Mouse (Mus musculus) ES-Bruce4 (cell line): ENCODE results near the gene Cgnl1. TPM values are rescaled to one million over a fixed set of nuclear protein-coding genes. Genes with fewer than 3 reads are reported as not detected.

Source experiments
- H3K27ac ChIP-seq: 2 replicates; pipeline ENCODE4 v1.5.1; 2012; ENCODE audit warnings: low read length, inconsistent platforms; ENCODE audit not compliant: insufficient read depth
- H3K27me3 ChIP-seq: 2 replicates; pipeline ENCODE4 v1.6.1; 2012; ENCODE audit warnings: mild to moderate bottlenecking, low read length, inconsistent platforms; ENCODE audit not compliant: control insufficient read depth, poor library complexity, insufficient read depth, severe bottlenecking
- H3K36me3 ChIP-seq: 2 replicates; pipeline ENCODE4 v1.6.1; 2012; ENCODE audit warnings: inconsistent platforms, mild to moderate bottlenecking, low read length, moderate library complexity; ENCODE audit not compliant: control insufficient read depth, poor library complexity, insufficient read depth, severe bottlenecking
- H3K4me1 ChIP-seq: one replicate; pipeline ENCODE4 v1.8.1; 2011; ENCODE audit warnings: low read length; ENCODE audit not compliant: control insufficient read depth, insufficient read depth
- H3K4me3 ChIP-seq: 2 replicates; pipeline ENCODE4 v1.5.1; 2011; ENCODE audit warnings: low read depth, mild to moderate bottlenecking, low read length
- H3K9ac ChIP-seq: 2 replicates; pipeline ENCODE4 v1.6.1; 2012; ENCODE audit warnings: low read depth, mild to moderate bottlenecking, inconsistent platforms; ENCODE audit not compliant: poor library complexity, severe bottlenecking
- H3K9me3 ChIP-seq: replicated peaks from 2 replicates; pipeline ENCODE4 v1.6.1; 2012; ENCODE audit warnings: mild to moderate bottlenecking, low read length, inconsistent platforms; ENCODE audit not compliant: control insufficient read depth, poor library complexity, insufficient read depth, severe bottlenecking
- CTCF ChIP-seq: IDR thresholded peaks from one replicate; pipeline ENCODE4 v1.8.1; 2011; ENCODE audit warnings: low read depth, low read length
- EP300 ChIP-seq: IDR thresholded peaks from 2 replicates; pipeline ENCODE4 v1.6.1; 2011; ENCODE audit warnings: low read depth, low read length; ENCODE audit not compliant: insufficient read depth
- POLR2A ChIP-seq: IDR thresholded peaks from one replicate; pipeline ENCODE4 v1.8.1; 2011; ENCODE audit warnings: low read length; ENCODE audit not compliant: insufficient read depth
- polyA plus RNA-seq: library from polyadenylated mRNA; stranded (reverse); fragments of >200 nt; gene quantifications from 2 replicates; pipeline ENCODE4 v1.2.4, GENCODE M21; 2011; ENCODE audit warnings: low read depth; ENCODE audit not compliant: missing spikeins, insufficient read depth, insufficient read length

Gene Cgnl1
- polyA plus RNA-seq, 1 experiment = 11.3 TPM

GRCm38 (mm10) chr9:71727233-71727632 lies 44.2 kb downstream of the Cgnl1 start:
- Histone ChIP-seq H3K27ac (no peak overlapping the region), H3K27me3 (no peaks in the 10 kb centered on the region), H3K36me3 (no peaks in the 10 kb centered on the region), H3K4me1 (no peaks in the 10 kb centered on the region), H3K9ac (no peak overlapping the region), H3K4me3 (no peak overlapping the region), H3K9me3 (no peaks in the 10 kb centered on the region)
- TF ChIP-seq CTCF (no peak), POLR2A (no peak), EP300 (no peak)

GRCm38 (mm10) chr9:71726121-71726520 lies 45.3 kb downstream of the Cgnl1 start:
- no peak for TF ChIP-seq CTCF
- TF ChIP-seq POLR2A = no peak
- TF ChIP-seq EP300 = no peak

GRCm38 (mm10) chr9:71722366-71722765 lies 49.0 kb downstream of the Cgnl1 start:
- H3K27me3 ChIP-seq = no peaks in the 10 kb centered on the region
- H3K9ac ChIP-seq = no peak overlapping the region
- TF ChIP-seq CTCF (no peak), EP300 (no peak), POLR2A (no peak)
- no peaks in the 10 kb centered on the region for H3K9me3 ChIP-seq
- H3K4me1 ChIP-seq = no peaks in the 10 kb centered on the region
- no peaks in the 10 kb centered on the region for H3K36me3 ChIP-seq
- H3K27ac ChIP-seq = no peak overlapping the region
- no peak overlapping the region for H3K4me3 ChIP-seq

More at GRCm38 (mm10) chr9:71726121-71726520, 45.3 kb downstream of the Cgnl1 start:
- Histone ChIP-seq H3K27ac (no peak overlapping the region), H3K9ac (no peak overlapping the region), H3K27me3 (no peaks in the 10 kb centered on the region), H3K9me3 (no peaks in the 10 kb centered on the region), H3K4me3 (no peak overlapping the region), H3K36me3 (no peaks in the 10 kb centered on the region), H3K4me1 (no peaks in the 10 kb centered on the region)

- no peak for TF ChIP-seq POLR2A
- no peak for TF ChIP-seq EP300
- no peak for TF ChIP-seq CTCF
- Histone ChIP-seq H3K27ac (no peak overlapping the region), H3K9me3 (no peaks in the 10 kb centered on the region), H3K9ac (no peak overlapping the region), H3K4me1 (no peaks in the 10 kb centered on the region), H3K4me3 (no peak overlapping the region), H3K36me3 (no peaks in the 10 kb centered on the region), H3K27me3 (no peaks in the 10 kb centered on the region)
Measured at GRCm38 (mm10) chr9:71716995-71717394, 54.4 kb downstream of the Cgnl1 start.

- no peaks in the 10 kb centered on the region for H3K36me3 ChIP-seq
- no peak overlapping the region for H3K9ac ChIP-seq
- no peaks in the 10 kb centered on the region for H3K9me3 ChIP-seq
- TF ChIP-seq EP300 (no peak), CTCF (no peak), POLR2A (no peak)
- no peaks in the 10 kb centered on the region for H3K27me3 ChIP-seq
- H3K4me3 ChIP-seq = no peak overlapping the region
- H3K27ac ChIP-seq = no peak overlapping the region
- no peaks in the 10 kb centered on the region for H3K4me1 ChIP-seq
Measured at GRCm38 (mm10) chr9:71710776-71711175, 60.6 kb downstream of the Cgnl1 start.

- H3K9ac ChIP-seq = no peak overlapping the region
- no peak overlapping the region for H3K27ac ChIP-seq
- no peaks in the 10 kb centered on the region for H3K9me3 ChIP-seq
- TF ChIP-seq POLR2A (no peak), EP300 (no peak), CTCF (no peak)
- no peaks in the 10 kb centered on the region for H3K27me3 ChIP-seq
- H3K4me3 ChIP-seq = no peak overlapping the region
- no peaks in the 10 kb centered on the region for H3K4me1 ChIP-seq
- no peaks in the 10 kb centered on the region for H3K36me3 ChIP-seq
Measured at GRCm38 (mm10) chr9:71709199-71709598, 62.2 kb downstream of the Cgnl1 start.

- Histone ChIP-seq H3K4me1 (no peaks in the 10 kb centered on the region), H3K9ac (no peak overlapping the region), H3K36me3 (no peaks in the 10 kb centered on the region), H3K27me3 (no peaks in the 10 kb centered on the region), H3K27ac (no peak overlapping the region), H3K9me3 (no peaks in the 10 kb centered on the region), H3K4me3 (no peak overlapping the region)
- no peak for TF ChIP-seq EP300
- TF ChIP-seq CTCF = no peak
Measured at GRCm38 (mm10) chr9:71707989-71708388, 63.4 kb downstream of the Cgnl1 start.
